Mouse (Mus musculus) erythroblast, embryonic 14.5 days (primary cell): ENCODE measurements around the gene Ncor1.
"Not testable (repeated sequence)": the region's sequence is repeated elsewhere in the genome, so short reads cannot be mapped to it uniquely, and the experiment has no call there.

Experiments used
- GATA1 ChIP-seq: IDR thresholded peaks from 2 replicates; pipeline ENCODE4 v1.6.1; 2012; ENCODE audit warnings: low read length, inconsistent platforms, mixed read lengths
- TAL1 ChIP-seq: IDR thresholded peaks from 3 replicates; pipeline ENCODE4 v1.6.1; 2012; ENCODE audit warnings: low read length, inconsistent platforms, mixed read lengths

DNA sequence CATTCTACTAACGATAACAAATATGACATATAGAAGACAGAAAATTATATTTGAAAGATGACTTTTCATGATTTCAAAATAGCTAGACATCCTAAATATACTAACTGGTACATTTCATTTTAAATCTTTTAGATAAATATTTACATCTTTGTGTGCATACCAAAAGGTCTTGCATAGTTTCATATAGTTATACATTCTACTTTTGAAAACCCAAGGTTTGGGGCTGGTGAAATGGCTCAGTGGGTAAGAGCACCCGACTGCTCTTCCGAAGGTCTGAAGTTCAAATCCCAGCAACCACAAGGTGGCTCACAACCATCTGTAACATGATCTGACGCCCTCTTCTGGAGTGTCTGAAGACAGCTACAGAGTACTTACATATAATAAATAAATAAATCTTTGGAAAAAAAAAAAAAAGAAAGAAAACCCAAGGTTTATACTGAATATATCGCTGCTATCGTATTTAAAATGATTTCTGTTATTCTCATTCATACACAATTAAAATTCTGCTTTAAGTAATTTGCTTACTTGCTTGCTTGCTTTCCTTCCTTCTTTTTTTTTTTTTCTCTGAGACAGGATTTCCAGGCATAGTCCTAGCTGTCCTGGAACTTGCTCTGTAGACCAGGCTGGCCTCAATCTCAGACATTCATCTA, 81.0 kb downstream of the Ncor1 start:
- not testable (repeated sequence) for TF ChIP-seq GATA1, TAL1
